Mouse (Mus musculus) mature B cell (primary cell): Measurements from ENCODE around the gene Serpinb9b.

ENCODE experiments used
- in situ Hi-C: fragments of 300-500 bp; cut with MboI; formaldehyde crosslinking; loops from 2 replicates; pipeline ENCODE4 v1.14.3; 2019

The Serpinb9b gene

GRCm38 (mm10) chr13:33047234-33047633 lies 20.0 kb downstream of the Serpinb9b start:
- in situ Hi-C loops = no loop called here

GRCm38 (mm10) chr13:33048187-33048586 lies 21.0 kb downstream of the Serpinb9b start:
- in situ Hi-C loops = no loop called here

GRCm38 (mm10) chr13:33051697-33052096 lies 24.5 kb downstream of the Serpinb9b start:
- in situ Hi-C loops = no loop called here

- in situ Hi-C loops = no loop called here
Measured at GRCm38 (mm10) chr13:33063048-33063447, 35.8 kb downstream of the Serpinb9b start.

DNA sequence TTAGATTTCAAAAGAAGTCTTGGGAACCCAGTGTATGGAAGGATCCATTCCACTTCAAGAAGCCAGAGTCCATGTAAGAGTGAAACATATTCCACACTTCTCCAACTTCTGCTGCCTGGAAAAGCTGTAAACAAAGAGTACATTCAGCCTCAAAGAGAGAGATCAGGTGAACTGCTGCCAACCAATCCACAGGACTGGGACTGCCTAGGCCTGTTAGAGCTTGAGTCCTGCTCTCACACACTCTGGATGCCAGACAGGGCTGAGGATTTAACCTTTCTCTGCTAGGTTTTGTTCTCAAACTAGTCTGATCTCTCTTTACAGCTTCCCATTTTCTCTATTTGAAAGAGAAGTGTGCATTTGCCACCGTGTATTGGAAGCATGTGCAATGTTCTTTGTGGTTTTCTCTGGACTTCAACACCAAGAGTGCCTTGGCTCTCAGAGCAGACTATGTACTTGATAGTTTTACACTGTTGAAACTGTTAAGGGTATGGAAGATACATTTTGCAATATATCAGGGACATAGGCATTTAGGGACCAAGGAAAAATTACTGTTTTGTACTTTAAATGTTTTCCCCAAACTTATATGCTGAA lies 40.3 kb downstream of the Serpinb9b start:
- in situ Hi-C loops = no loop called here

GRCm38 (mm10) chr13:33068164-33068563 lies 40.9 kb downstream of the Serpinb9b start:
- in situ Hi-C loops = no loop called here

DNA sequence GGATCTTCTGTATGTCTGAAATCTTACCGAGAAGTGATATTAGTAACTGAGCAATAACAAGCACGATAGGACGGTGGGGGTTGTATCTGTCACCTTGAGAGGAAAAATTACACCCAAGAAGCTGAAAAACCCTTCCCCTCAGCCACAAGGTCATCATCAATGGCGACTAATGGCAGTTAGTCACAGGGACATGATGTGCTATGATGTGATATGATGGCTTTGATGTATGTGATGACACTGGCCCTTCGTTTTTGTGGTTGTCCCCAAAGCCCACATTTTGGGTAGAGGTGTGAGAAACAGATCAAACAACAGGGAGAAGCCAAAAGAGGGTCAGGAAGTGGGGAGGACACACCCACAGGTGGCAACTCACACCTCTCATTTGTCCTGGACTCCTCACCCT lies 44.6 kb downstream of the Serpinb9b start:
- in situ Hi-C loops = loop anchor here (10.0 kb wide), 1 partner anchor 167 kb away; no protein-coding TSS in a partner anchor

DNA sequence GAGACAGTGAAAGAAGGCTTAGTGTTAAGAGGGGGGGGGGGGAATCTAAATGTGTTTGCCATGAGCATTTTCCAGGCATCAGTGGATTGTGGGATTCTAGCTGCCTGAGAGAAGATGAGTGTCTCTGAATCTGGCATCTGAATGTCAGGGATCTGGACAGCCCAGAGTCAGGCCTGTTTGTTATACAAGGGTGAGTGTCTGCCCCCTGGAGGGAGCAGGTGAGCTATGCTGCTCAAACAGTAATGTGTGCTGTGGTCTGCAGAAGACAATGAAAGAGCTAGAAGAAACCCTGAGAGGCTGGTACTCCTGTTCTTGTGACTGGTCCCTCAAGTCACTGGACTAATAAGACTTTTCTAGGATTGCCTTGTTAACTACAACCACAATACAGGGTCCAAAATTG lies 46.8 kb downstream of the Serpinb9b start:
- in situ Hi-C loops = loop anchor here (10.0 kb wide), 1 partner anchor 169 kb away; no protein-coding TSS in a partner anchor

- in situ Hi-C loops = loop anchor here (10.0 kb wide), 1 partner anchor 171 kb away; no protein-coding TSS in a partner anchor
Measured at GRCm38 (mm10) chr13:33076247-33076646, 49.0 kb downstream of the Serpinb9b start.

DNA sequence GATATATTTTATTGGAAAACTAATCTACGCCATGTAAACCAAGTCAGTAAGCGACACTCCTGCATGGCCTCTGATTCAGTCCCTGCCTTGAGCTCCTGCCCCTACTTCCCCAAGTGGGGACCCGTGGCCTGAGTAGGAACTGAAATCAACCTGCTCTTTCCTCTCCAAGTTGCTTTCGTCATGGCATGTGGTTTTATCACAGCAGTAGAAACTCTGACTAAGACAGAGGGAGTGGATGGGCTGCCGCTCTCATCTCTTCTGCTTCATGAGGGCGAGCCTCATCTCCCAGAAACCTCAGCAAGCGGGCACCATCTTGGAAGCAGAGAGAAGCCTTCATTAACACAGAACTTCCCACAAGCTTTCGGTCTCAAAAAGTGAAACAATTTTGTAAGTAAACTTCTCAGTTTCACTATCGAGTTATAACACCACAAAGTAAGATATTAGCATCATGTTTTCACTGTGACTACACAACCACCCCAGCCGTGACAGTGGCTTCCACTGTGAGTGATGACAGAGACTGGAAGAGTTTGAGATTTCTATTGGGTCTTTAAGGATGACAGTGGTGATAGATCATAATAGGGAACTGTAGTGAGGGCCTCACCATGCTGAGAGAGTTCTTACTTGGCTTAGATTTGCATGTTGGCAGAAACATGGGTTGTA lies 49.9 kb downstream of the Serpinb9b start:
- in situ Hi-C loops = loop anchor here (10.0 kb wide), 1 partner anchor 172 kb away; no protein-coding TSS in a partner anchor

DNA sequence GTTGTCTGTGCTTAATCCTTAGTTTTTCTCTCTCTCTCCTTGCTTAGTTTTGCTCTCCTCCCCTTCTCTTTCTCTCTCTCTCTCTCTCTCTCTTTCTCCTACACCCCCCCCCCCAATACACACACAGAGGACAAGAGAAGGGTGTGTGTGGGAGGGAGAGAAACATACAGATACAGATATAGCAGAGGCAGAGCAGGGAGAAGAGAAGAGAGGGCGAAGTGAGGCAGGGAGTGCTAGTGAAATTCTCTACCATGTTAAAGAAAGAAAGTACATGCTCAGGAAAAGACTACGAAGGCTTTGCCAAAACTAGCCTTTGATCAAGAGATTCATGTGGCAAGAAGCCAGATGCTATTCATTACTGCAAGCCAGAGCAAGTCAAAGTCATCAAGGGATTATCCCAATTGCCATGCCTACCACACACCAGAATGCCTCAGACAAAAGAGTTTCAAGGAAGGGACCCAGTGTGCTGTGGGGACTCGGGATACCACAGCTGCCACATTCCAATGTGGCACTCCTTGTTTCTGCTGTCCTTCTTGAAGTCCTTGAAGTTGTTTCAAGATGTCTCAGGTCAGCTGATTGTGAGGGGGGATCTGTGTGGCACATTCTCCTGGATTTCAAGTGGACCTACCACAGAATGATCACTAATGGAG lies 51.0 kb downstream of the Serpinb9b start, which contains the start of gene Serpinb1b:
Gene Serpinb1b, plus strand, starts transcription at position 520 of the 650 bp plus-strand sequence.
- in situ Hi-C loops = loop anchor here (10.0 kb wide), 1 partner anchor 173 kb away; no protein-coding TSS in a partner anchor

DNA sequence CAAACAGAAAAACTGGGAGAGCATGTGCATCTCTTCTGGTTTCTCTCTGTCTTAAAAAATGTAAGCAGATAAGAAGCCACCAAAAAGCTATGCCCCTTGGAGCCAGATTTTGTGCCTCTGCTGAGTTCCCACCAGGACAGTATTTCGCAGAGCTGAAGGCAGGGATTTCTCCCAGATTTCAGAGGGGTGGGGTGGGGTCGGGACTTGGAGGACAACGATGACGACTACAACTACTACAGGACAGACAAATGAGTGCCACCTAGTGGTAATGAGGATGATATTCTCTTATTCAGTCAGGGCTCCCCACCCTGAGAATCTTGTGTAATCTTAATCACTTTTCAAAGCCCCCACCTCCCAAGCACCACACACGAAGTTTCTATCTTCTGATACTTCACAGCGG lies 52.2 kb downstream of the Serpinb9b start:
- in situ Hi-C loops = loop anchor here (10.0 kb wide), 1 partner anchor 175 kb away; no protein-coding TSS in a partner anchor

DNA sequence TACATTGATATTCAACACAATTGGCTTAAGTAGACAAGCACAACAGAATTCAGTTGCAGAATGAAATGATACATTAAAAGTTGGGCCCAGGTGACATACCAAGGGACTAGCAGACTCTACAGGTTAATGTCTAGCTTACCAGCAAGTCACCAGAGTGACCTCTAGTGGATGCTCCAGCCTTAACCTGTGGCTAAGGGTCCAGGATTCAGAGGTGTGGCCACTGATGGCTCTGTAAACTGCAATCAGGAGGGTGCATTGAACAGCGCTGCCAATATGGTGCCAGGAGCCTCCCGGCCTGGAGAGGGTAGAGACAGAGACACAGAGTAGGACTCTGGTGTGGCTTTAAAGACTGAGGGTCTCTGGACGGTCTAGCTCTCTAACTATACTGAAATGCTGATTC lies 53.1 kb downstream of the Serpinb9b start:
- in situ Hi-C loops = no loop called here

- in situ Hi-C loops = no loop called here
Measured at GRCm38 (mm10) chr13:33083834-33084233, 56.6 kb downstream of the Serpinb9b start.

GRCm38 (mm10) chr13:33084975-33085694 lies 57.9 kb downstream of the Serpinb9b start:
- in situ Hi-C loops = no loop called here

GRCm38 (mm10) chr13:33085695-33086432 lies 58.6 kb downstream of the Serpinb9b start:
- in situ Hi-C loops = no loop called here

- in situ Hi-C loops = no loop called here
Measured at GRCm38 (mm10) chr13:33089566-33089965, 62.4 kb downstream of the Serpinb9b start.

DNA sequence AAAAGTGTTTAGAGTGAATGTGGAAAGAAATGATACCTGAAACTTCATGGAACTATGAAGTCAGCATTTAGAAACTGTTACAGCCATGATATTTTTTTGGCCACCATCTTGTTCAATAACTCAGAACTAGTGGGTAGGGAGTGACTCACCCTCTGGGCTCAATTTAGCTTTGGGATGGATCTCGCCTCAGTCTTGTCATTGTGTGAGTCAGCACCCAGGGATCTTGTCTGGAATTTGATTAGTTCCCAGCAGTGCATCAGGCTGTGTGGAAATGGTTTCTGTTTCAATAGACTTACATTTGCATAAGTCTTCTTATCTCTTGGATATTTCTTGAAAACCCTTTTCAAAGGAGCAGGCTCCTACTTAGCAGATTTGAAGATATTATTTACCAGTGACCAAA lies 63.3 kb downstream of the Serpinb9b start:
- in situ Hi-C loops = no loop called here

GRCm38 (mm10) chr13:33091306-33091705 lies 64.1 kb downstream of the Serpinb9b start:
- in situ Hi-C loops = no loop called here
